Mouse (Mus musculus): Measurements from ENCODE around the gene Kif26b. TPM values are rescaled to one million over a fixed set of nuclear protein-coding genes. Genes with fewer than 3 reads are reported as not detected.

Gene Kif26b
- polyA plus RNA-seq, 1 experiment from 2014 or later = 13.5 TPM

DNA sequence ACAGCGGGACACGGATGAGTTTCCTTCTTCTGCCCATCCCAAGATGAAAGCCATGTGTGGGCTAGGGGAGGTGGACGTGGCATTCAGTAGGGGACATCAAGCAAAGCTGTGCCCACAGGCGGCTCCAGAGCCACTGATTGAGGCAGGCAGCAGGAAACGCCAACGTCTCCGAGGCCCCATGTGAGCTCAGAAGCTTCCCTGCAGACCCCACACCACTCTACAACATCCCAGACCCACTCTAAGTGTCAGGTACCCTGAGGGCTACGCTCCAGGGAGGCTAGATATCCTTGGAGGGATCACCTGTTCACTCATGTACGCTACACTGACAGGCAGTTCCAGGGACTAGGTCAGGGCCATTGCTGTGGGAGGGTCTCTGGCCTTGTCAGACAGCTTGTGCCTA is 432.7 kb downstream of the Kif26b start:
- H3K36me3 ChIP-seq = no peaks in the 10 kb centered on the region
- no peak overlapping the region for H3K4me3 ChIP-seq
- no peaks in the 10 kb centered on the region for H3K9me3 ChIP-seq
- WGBS = 81% methylated on average over 9 of the region's 9 CpGs
- peak overlapping the region; percentile 56; the same call in 1 of the 2 replicates for H3K27ac ChIP-seq
- no peaks in the 10 kb centered on the region for H3K27me3 ChIP-seq (ENCODE audit: insufficient read depth, poor library complexity, severe bottlenecking)
- H3K4me1 ChIP-seq = peaks cover 7% of the 10 kb centered on the region; the same call in 1 of the 2 replicates
- DNase-seq (ENCODE audit: low spot score) = no peak

DNA sequence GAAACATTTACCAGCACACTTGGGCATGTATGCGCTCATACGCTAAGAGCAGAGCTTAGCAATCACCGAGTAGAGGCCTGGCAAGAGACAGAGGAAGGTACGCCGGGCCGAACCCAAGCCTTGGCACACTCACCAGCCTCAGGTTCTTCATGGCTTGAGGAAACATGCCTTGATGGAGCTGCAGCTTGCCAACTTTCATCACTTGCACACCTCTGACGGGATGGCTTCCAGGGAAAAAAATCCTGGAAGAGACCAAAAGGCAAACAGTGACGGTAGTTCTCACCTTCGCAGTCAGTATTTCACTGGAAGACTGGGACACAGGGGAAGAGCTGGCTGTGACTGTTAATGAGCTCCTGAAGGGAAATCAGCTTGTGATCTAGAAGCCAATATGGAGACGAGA is 443.1 kb downstream of the Kif26b start:
- DNase-seq (ENCODE audit: low spot score) = no peak

DNA sequence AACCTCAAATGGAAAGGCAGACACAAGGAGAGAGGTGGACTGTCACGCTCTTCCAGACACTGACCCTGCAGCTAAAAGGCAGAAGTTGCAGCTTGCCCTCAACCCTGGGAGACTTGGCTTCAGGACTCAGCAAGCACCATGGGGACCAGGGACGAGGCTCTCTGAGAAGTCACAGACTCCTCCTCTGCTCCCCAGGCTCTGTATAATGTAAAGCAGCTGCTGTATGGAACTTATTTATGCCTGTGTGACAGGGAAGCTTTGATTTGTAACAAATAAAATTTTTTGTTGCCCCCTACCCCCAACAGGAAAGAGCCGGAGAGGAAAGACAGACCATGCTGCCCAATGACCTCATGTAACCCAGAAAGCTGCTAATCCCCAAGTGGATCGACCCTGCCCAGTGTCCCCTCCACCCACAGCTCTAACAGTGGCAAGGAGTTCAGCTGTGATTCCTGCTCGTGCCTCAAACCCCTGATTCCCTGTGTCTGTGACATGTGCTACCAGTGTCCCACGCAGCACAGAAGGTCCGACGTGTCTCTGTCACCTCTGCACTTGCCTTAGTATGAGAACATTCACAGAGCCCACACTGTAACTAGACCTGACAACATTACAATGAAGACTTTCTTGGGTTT is 449.8 kb downstream of the Kif26b start:
- Histone ChIP-seq H3K27ac (no peak overlapping the region), H3K4me3 (no peak overlapping the region), H3K4me1 (peaks cover 13% of the 10 kb centered on the region), H3K9me3 (no peaks in the 10 kb centered on the region), H3K27me3 (ENCODE audit: insufficient read depth, poor library complexity, severe bottlenecking) (no peaks in the 10 kb centered on the region), H3K36me3 (no peaks in the 10 kb centered on the region)
- 58% methylated on average over 8 of the region's 8 CpGs for WGBS
- DNase-seq (ENCODE audit: low spot score) = no peak

More for the DNA sequence above, 443.1 kb downstream of the Kif26b start:
- Histone ChIP-seq H3K4me1 (no peaks in the 10 kb centered on the region), H3K27ac (no peak overlapping the region), H3K36me3 (no peaks in the 10 kb centered on the region), H3K27me3 (ENCODE audit: insufficient read depth, poor library complexity, severe bottlenecking) (no peaks in the 10 kb centered on the region), H3K4me3 (no peak overlapping the region), H3K9me3 (no peaks in the 10 kb centered on the region)
- WGBS = 77% methylated on average over 10 of the region's 10 CpGs

DNA sequence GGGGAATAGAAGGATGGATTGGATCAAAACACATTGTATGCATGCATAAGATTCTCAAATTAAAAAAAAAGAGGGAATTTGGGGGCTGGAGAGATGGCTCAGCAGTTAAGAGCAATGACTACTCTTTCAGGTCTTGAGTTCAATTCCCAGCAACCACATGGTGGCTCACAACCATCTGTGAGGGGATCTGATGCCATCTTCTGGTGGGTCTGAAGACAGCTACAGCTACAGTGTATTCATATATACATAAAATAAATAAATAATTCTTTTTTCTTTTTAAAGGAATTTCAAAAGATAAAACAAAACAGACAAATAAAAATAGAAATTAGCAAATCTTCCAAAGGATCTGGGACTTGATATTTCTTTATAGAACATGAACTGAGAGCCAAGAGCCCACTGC is 451.3 kb downstream of the Kif26b start:
- Histone ChIP-seq H3K27ac (no peak overlapping the region), H3K4me3 (no peak overlapping the region), H3K27me3 (ENCODE audit: insufficient read depth, poor library complexity, severe bottlenecking) (no peaks in the 10 kb centered on the region), H3K36me3 (no peaks in the 10 kb centered on the region), H3K9me3 (no peaks in the 10 kb centered on the region), H3K4me1 (peaks cover 13% of the 10 kb centered on the region)
- no peak for DNase-seq (ENCODE audit: low spot score)

DNA sequence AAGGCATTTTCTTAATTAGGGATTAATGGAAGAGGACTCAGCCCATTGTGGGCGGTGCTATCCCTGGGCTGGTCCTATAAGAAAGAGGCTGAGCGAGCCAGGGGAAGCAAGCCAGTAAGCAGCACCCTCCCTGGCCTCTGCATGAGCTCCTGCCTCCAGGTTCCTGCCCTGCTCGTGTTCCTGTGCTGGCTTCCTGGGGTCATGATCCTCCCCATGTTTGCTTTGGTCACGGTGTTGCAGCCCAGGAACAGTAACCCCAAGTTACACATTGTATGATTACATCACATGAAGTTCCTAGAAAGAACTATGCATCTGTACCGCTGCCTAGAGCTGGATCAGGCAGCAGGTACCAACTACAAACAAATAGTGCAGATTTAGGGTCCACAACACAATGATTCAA is 452.7 kb downstream of the Kif26b start:
- H3K9me3 ChIP-seq = no peaks in the 10 kb centered on the region
- H3K4me1 ChIP-seq = peaks cover 13% of the 10 kb centered on the region
- H3K27me3 ChIP-seq (ENCODE audit: insufficient read depth, poor library complexity, severe bottlenecking) = no peaks in the 10 kb centered on the region
- 75% methylated on average over 5 of the region's 5 CpGs for WGBS
- H3K4me3 ChIP-seq = no peak overlapping the region
- no peak overlapping the region for H3K27ac ChIP-seq
- H3K36me3 ChIP-seq = no peaks in the 10 kb centered on the region
- DNase-seq (ENCODE audit: low spot score) = no peak

DNA sequence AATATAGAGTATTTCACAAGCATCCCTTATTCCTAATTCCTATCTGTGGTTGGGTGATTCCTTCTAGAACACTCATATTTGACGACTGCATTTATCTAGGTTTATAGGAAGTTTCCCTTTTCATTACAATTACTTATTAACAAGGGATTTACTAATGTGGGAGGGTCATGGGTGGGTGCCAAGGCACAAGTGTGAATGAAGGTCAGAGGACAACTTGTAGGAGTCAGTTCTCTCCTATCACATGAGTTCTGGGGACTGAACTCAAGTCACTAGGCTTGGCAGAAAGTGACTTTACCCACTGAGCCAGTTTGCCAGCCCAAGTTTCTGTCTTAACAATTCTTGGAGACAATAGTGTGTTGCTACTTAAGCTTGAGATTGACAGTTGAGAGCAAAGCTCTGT is 459.3 kb downstream of the Kif26b start:
- Histone ChIP-seq H3K27me3 (ENCODE audit: insufficient read depth, poor library complexity, severe bottlenecking) (no peaks in the 10 kb centered on the region), H3K4me3 (no peak overlapping the region), H3K4me1 (peaks cover 9% of the 10 kb centered on the region), H3K9me3 (no peaks in the 10 kb centered on the region), H3K27ac (no peak overlapping the region), H3K36me3 (no peaks in the 10 kb centered on the region)
- 76% methylated on average over 1 of the region's 1 CpGs for WGBS
- DNase-seq (ENCODE audit: low spot score) = no peak

Other genes starting within 250 kb of the Kif26b start
- 112 and 129 TPM in 2 replicates for gene Cox20, start 210.0 kb upstream of the Kif26b start, polyA plus RNA-seq (2016; fragmentation: Nextera tagmentation; extraction: Ambion mirVana)
- 296 and 533 TPM in 2 replicates for gene Hnrnpu, start 191.3 kb upstream of the Kif26b start, polyA plus RNA-seq (2016; fragmentation: Nextera tagmentation; extraction: Ambion mirVana)
- 9.7 and 12.9 TPM in 2 replicates for gene Efcab2, start 123.0 kb upstream of the Kif26b start, polyA plus RNA-seq (2016; fragmentation: Nextera tagmentation; extraction: Ambion mirVana)

Measured in heart, embryonic 10.5 days (tissue).